Mouse (Mus musculus) hindbrain, postnatal 0 days (tissue): ENCODE measurements around the gene Fam81b. TPM values are rescaled to one million over a fixed set of nuclear protein-coding genes. Genes with fewer than 3 reads are reported as not detected.

Experiments used
- ATAC-seq: fragments of 200-750 bp; cut with Nextera tagmentation; 2 replicates; pipeline ENCODE4 v1.8.0; 2017; ENCODE audit warnings: mild to moderate bottlenecking, moderate TSS enrichment, moderate library complexity
- DNase-seq: peaks from one replicate; pipeline ENCODE4 v3.0.0-alpha.2; 2015; ENCODE audit warnings: low spot score
- H3K27ac ChIP-seq: fragments of 300-500 bp; sonication (generic); 2 replicates; pipeline ENCODE4 v1.5.1; 2014; ENCODE audit warnings: mild to moderate bottlenecking
- H3K27me3 ChIP-seq: fragments of 300-500 bp; sonication (generic); 2 replicates; pipeline ENCODE4 v1.6.1; 2014; ENCODE audit warnings: low read length, mixed read lengths; ENCODE audit not compliant: insufficient read depth
- H3K36me3 ChIP-seq: fragments of 300-500 bp; sonication (generic); 2 replicates; pipeline ENCODE4 v1.6.1; 2014; ENCODE audit warnings: low read length, mixed read lengths; ENCODE audit not compliant: insufficient read depth
- H3K4me1 ChIP-seq: fragments of 300-500 bp; sonication (generic); 2 replicates; pipeline ENCODE4 v1.6.1; 2014; ENCODE audit warnings: antibody characterized with exemption, low read length, mixed read lengths; ENCODE audit not compliant: insufficient read depth
- H3K4me2 ChIP-seq: fragments of 300-500 bp; sonication (generic); 2 replicates; pipeline ENCODE4 v1.6.1; 2014; ENCODE audit warnings: low read depth, mild to moderate bottlenecking, low read length, moderate library complexity, mixed read lengths
- H3K4me3 ChIP-seq: fragments of 300-500 bp; sonication (generic); 2 replicates; pipeline ENCODE4 v1.5.1; 2014; ENCODE audit warnings: low read length
- H3K9ac ChIP-seq: fragments of 300-500 bp; sonication (generic); replicated peaks from 2 replicates; pipeline ENCODE4 v1.6.1; 2014; ENCODE audit warnings: mild to moderate bottlenecking, low read length, moderate library complexity, mixed read lengths
- H3K9me3 ChIP-seq: fragments of 300-500 bp; sonication (generic); 2 replicates; pipeline ENCODE4 v1.6.1; 2016; ENCODE audit warnings: low read length, mixed read lengths
- CTCF ChIP-seq: IDR thresholded peaks from 2 replicates; pipeline ENCODE4 v1.5.1; 2016; ENCODE audit warnings: antibody characterized with exemption, control low read depth, low read depth
- WGBS: fragments of 180-500 bp; shearing (Covaris S2); extraction: QIAGEN DNeasy Blood & Tissue Kit; methylation state at CpG from one replicate; pipeline ENCODE4 v1.1.7; 2014; 5-methylcytosine and 5-hydroxymethylcytosine counted together
- polyA plus RNA-seq: library from polyadenylated mRNA; unstranded; fragments of >200 nt; fragmentation: Nextera tagmentation; extraction: Ambion mirVana; gene quantifications from 2 replicates; pipeline ENCODE4 v1.2.1, GENCODE M21; 2015
- total RNA-seq: library from RNA; depleted of rRNA; stranded (reverse); fragments of >200 nt; gene quantifications from 2 replicates; pipeline ENCODE4 v1.2.3, GENCODE M21; 2014

The Fam81b gene
- total and polyA plus RNA-seq, 2 experiments from 2014 or later, result 1.2 TPM; not detected in 1

DNA sequence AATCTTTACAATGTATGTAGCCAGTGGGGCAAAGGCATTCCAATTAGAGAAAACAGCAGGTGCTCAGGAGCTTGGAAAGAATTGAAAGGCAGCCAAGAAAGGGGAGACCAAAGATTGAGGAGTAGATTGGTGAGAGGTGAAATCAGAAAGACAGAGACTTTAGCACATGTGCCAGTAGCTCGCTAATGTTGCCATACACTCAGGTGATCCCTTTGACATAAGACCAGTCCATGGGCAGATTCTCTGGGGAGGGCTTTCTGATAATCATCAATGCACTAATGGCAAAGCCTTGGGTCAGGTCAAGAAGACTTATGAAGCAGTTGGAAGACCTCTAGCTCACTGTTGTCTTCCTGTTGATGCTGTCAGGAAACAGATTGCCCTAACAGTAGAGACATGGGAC, 671 bp downstream of the Fam81b start:
- Histone ChIP-seq H3K9ac (no peak overlapping the region), H3K27ac (no peak overlapping the region), H3K4me2 (no peak overlapping the region), H3K4me1 (no peaks in the 10 kb centered on the region), H3K27me3 (no peaks in the 10 kb centered on the region), H3K4me3 (no peak overlapping the region), H3K9me3 (no peaks in the 10 kb centered on the region), H3K36me3 (no peaks in the 10 kb centered on the region)
- 64% methylated on average over 1 of the region's 1 CpGs for WGBS
- ATAC-seq (no peak), DNase-seq (peak; percentile 23)
- TF ChIP-seq CTCF, result no peak

GRCm38 (mm10) chr13:76303160-76303559, 1.7 kb downstream of the Fam81b start:
- Histone ChIP-seq H3K4me2 (no peak overlapping the region), H3K9ac (no peak overlapping the region), H3K27ac (no peak overlapping the region), H3K4me1 (no peaks in the 10 kb centered on the region), H3K27me3 (no peaks in the 10 kb centered on the region), H3K36me3 (no peaks in the 10 kb centered on the region), H3K9me3 (no peaks in the 10 kb centered on the region), H3K4me3 (no peak overlapping the region)
- ATAC-seq (no peak), DNase-seq (no peak)
- WGBS, result 78% methylated on average over 1 of the region's 1 CpGs
- TF ChIP-seq CTCF, result no peak

GRCm38 (mm10) chr13:76302056-76302455, 2.8 kb downstream of the Fam81b start:
- no peak for TF ChIP-seq CTCF
- H3K4me3 ChIP-seq, result no peak overlapping the region
- H3K27me3 ChIP-seq, result no peaks in the 10 kb centered on the region
- H3K4me1 ChIP-seq, result no peaks in the 10 kb centered on the region
- no peaks in the 10 kb centered on the region for H3K36me3 ChIP-seq
- no peaks in the 10 kb centered on the region for H3K9me3 ChIP-seq
- WGBS, result 65% methylated on average over 2 of the region's 2 CpGs
- H3K9ac ChIP-seq, result no peak overlapping the region
- H3K27ac ChIP-seq, result no peak overlapping the region
- DNase-seq (no peak), ATAC-seq (no peak)
- no peak overlapping the region for H3K4me2 ChIP-seq

DNA sequence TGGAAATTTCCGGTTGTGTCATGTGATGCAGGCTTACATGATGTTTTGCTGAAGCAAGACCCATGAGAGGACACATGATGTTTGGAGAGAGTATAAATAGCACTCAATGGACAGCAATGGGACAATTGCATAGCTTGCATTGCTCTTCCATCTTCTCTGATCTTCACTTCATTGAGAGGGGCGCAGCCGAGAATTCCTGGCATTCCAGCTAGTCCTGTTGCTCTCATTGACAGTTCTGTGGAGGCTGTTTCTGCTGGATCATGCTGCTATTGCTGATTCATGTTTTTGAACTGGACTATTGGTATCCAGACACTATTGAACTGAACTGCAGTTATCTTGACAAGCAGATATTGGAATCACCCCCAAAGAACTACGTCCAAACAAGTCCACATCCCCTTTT, 12.8 kb downstream of the Fam81b start:
- no peak for TF ChIP-seq CTCF
- H3K4me3 ChIP-seq, result no peak overlapping the region
- H3K4me2 ChIP-seq, result no peak overlapping the region
- ATAC-seq (no peak), DNase-seq (no peak)
- 74% methylated on average over 4 of the region's 4 CpGs for WGBS
- no peak overlapping the region for H3K27ac ChIP-seq
- H3K4me1 ChIP-seq, result no peaks in the 10 kb centered on the region
- no peak overlapping the region for H3K9ac ChIP-seq
- no peaks in the 10 kb centered on the region for H3K36me3 ChIP-seq
- no peaks in the 10 kb centered on the region for H3K9me3 ChIP-seq
- no peaks in the 10 kb centered on the region for H3K27me3 ChIP-seq

GRCm38 (mm10) chr13:76284597-76284996, 20.3 kb downstream of the Fam81b start:
- H3K9me3 ChIP-seq, result no peaks in the 10 kb centered on the region
- no peaks in the 10 kb centered on the region for H3K27me3 ChIP-seq
- WGBS, result 92% methylated on average over 3 of the region's 3 CpGs
- no peak for DNase-seq
- H3K9ac ChIP-seq, result no peak overlapping the region
- H3K4me2 ChIP-seq, result no peak overlapping the region
- H3K4me1 ChIP-seq, result no peaks in the 10 kb centered on the region
- no peak for TF ChIP-seq CTCF
- no peak overlapping the region for H3K27ac ChIP-seq
- no peak for ATAC-seq
- H3K4me3 ChIP-seq, result no peak overlapping the region
- no peaks in the 10 kb centered on the region for H3K36me3 ChIP-seq

DNA sequence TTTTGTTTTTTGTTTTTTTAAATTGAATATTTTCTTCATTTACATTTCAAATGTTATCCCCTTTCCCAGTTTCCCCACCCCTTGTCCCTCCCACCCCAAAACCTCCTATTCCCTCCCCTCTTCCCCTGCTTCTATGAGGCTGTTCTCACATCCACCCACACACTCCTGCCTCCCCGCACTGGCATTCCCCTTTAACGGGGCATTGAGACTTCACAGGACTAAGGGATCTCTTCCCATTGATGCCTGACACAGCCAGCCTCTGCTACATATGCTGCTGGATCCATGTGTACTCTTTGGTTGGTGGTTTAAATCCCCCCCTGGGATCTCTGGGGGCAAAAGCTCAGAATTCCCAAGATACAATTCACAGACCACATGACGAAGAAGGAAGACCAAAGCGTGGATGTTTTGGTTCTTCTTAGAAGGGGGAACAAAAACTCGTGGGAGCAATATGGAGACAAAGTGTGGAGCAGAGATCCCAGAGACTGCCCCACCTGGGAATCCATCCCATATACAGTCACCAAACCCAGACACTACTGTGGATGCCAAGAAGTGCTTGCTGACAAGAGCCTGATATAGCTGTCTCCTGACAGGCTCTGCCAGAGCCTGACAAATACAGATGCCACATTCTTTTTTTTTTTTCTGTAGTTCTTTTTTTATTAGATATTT, 40.4 kb downstream of the Fam81b start:
- WGBS, result 72% methylated on average over 5 of the region's 5 CpGs
- no peaks in the 10 kb centered on the region for H3K9me3 ChIP-seq
- no peak for DNase-seq
- H3K9ac ChIP-seq, result no peak overlapping the region
- no peaks in the 10 kb centered on the region for H3K27me3 ChIP-seq
- H3K27ac ChIP-seq, result no peak overlapping the region
- H3K4me3 ChIP-seq, result no peak overlapping the region
- no peaks in the 10 kb centered on the region for H3K4me1 ChIP-seq
- no peak for TF ChIP-seq CTCF
- no peak for ATAC-seq
- no peaks in the 10 kb centered on the region for H3K36me3 ChIP-seq
- no peak overlapping the region for H3K4me2 ChIP-seq

GRCm38 (mm10) chr13:76258766-76259165, 46.1 kb downstream of the Fam81b start:
- Histone ChIP-seq H3K27ac (no peak overlapping the region), H3K4me2 (no peak overlapping the region), H3K9ac (no peak overlapping the region), H3K27me3 (no peaks in the 10 kb centered on the region), H3K36me3 (no peaks in the 10 kb centered on the region), H3K9me3 (no peaks in the 10 kb centered on the region), H3K4me1 (no peaks in the 10 kb centered on the region), H3K4me3 (no peak overlapping the region)
- ATAC-seq (0 out of 2 replicates have a peak, but pooled peaks have one; percentile 40), DNase-seq (no peak)
- no peak for TF ChIP-seq CTCF
- WGBS, result 74% methylated on average over 1 of the region's 1 CpGs
